Mouse (Mus musculus) liver, embryonic 14.5 days (tissue): ENCODE results near the gene Tomm40. TPM values are rescaled to one million over a fixed set of nuclear protein-coding genes. Genes with fewer than 3 reads are reported as not detected.
"Not testable (repeated sequence)": the region's sequence is repeated elsewhere in the genome, so short reads cannot be mapped to it uniquely, and the experiment has no call there.

ENCODE experiments used
- ATAC-seq: fragments of 200-750 bp; cut with Nextera tagmentation; 2 replicates; pipeline ENCODE4 v1.8.0; 2017; ENCODE audit warnings: moderate number of reproducible peaks, mild to moderate bottlenecking, moderate library complexity; ENCODE audit not compliant: insufficient read depth
- DNase-seq, 3 experiments: peaks; one replicate each; pipeline ENCODE4 v3.0.0-alpha.2; 2012 to 2013; ENCODE audit warnings: low read depth in 3 of 3, low spot score in 3 of 3
- H3K27ac ChIP-seq: fragments of 300-500 bp; sonication (generic); 2 replicates; pipeline ENCODE4 v1.5.1; 2014; ENCODE audit warnings: moderate library complexity, mild to moderate bottlenecking, control low read depth, inconsistent platforms
- H3K27me3 ChIP-seq: fragments of 300-500 bp; sonication (generic); 2 replicates; pipeline ENCODE4 v1.6.1; 2014; ENCODE audit warnings: mild to moderate bottlenecking, low read length, moderate library complexity; ENCODE audit not compliant: control insufficient read depth, insufficient read depth
- H3K36me3 ChIP-seq: fragments of 300-500 bp; sonication (generic); replicated peaks from 2 replicates; pipeline ENCODE4 v1.6.1; 2014; ENCODE audit warnings: low read depth; ENCODE audit not compliant: control insufficient read depth, insufficient read depth
- H3K4me1 ChIP-seq, 2 experiments: fragments of 200-500 bp in 1 of 2; fragments of 300-500 bp in 1 of 2; sonication (generic) in 1 of 2; replicated peaks; 2 replicates each; pipeline ENCODE4 v1.6.1; 2012 to 2014; ENCODE audit warnings: antibody characterized with exemption in 1 of 2, inconsistent platforms in 1 of 2, low read length in 1 of 2; ENCODE audit not compliant: control insufficient read depth in 2 of 2, insufficient read depth in 2 of 2
- H3K4me2 ChIP-seq: fragments of 300-500 bp; sonication (generic); 2 replicates; pipeline ENCODE4 v1.6.1; 2014; ENCODE audit warnings: low read depth, mild to moderate bottlenecking, control low read depth, moderate library complexity
- H3K4me3 ChIP-seq, 2 experiments: fragments of 200-500 bp in 1 of 2; fragments of 300-500 bp in 1 of 2; sonication (generic) in 1 of 2; 2 replicates each; pipeline ENCODE4 v1.5.1; 2012 to 2014; ENCODE audit warnings: low read depth in 2 of 2, low read length in 2 of 2, mild to moderate bottlenecking in 2 of 2, control low read depth in 1 of 2, inconsistent platforms in 1 of 2, moderate library complexity in 1 of 2; ENCODE audit not compliant: insufficient read depth in 1 of 2
- H3K9ac ChIP-seq: fragments of 300-500 bp; sonication (generic); replicated peaks from 2 replicates; pipeline ENCODE4 v1.6.1; 2014; ENCODE audit warnings: mild to moderate bottlenecking, control low read depth, moderate library complexity
- H3K9me3 ChIP-seq: fragments of 300-500 bp; sonication (generic); 2 replicates; pipeline ENCODE4 v1.6.1; 2016; ENCODE audit warnings: low read length, mixed read lengths; ENCODE audit not compliant: control insufficient read depth
- CTCF ChIP-seq: IDR thresholded peaks from 2 replicates; pipeline ENCODE4 v1.5.1; 2016; ENCODE audit warnings: antibody characterized with exemption, low read depth, control low read depth
- EP300 ChIP-seq: IDR thresholded peaks from 2 replicates; pipeline ENCODE4 v1.6.1; 2016; ENCODE audit warnings: antibody characterized with exemption, low read depth
- WGBS: fragments of 180-500 bp; shearing (Covaris S2); extraction: QIAGEN DNeasy Blood & Tissue Kit; methylation state at CpG from one replicate; pipeline ENCODE4 v1.1.7; 2014; ENCODE audit not compliant: insufficient replicate concordance; 5-methylcytosine and 5-hydroxymethylcytosine counted together
- polyA plus RNA-seq, 2 experiments: library from polyadenylated mRNA; depleted of rRNA in 1 of 2; stranded (reverse) in 1 of 2; unstranded in 1 of 2; fragments of >200 nt; fragmentation: Nextera tagmentation in 1 of 2; extraction: Ambion mirVana in 1 of 2; gene quantifications; 2 replicates each; pipeline versions ENCODE4 v1.2.1 to v1.2.3; 2012 to 2014

Gene Tomm40
- polyA plus RNA-seq, 2 experiments, result 57.3 to 58.2 TPM

DNA sequence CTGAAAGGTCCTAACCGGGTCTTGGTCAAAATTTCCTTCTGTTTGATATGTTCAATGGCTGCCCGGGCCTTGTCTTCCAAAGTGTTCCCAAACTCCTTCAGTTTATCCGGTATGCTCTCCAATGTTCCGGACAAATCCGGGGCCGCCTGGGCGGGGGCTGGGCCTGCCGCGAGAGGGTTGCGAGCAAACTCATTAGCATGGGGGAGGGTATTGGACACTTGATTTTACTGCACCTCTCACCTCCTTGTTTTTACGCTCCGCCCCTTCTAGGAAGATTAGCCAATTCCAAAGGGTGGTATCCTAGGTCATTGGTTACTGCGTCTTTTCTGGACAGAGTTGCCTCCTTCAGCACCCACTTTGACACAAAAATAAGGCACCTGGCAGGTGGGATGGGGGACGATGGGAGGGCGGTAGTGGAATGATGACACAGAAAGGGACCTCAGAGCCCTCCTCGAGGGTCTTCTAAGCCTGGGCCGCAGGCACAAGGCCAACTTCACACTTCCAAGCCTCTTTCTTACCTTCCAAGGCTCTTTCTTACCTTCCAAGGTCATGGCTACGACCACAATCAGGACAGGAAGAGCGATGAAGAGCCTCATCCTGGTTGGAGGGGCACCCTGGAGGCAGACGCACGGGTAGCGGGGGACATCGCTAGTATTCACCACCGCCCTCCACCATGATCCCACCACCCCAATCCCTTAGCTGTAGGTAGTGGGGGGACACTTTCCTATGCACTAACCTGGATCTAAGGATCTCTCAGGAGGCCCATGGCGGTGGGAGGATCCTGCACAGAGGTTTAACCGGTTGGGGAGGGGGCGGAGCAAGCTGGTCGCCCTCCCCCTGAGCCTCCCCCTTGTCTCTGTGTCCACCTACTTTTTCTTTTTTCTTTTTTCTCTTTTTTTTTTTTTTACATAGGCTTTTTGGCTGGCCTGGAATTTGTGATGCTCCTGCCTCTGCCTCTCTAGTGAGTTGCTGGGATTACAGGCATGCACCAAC, 23.1 kb downstream of the Tomm40 start, which contains the start of gene Apoc1:
TSS of gene Apoc1 (minus strand) at position 788 of the 993 bp plus-strand sequence.
- no peak for DNase-seq
- Histone ChIP-seq H3K27me3 (no peaks in the 10 kb centered on the region), H3K9ac (no peak within 1 kb of the TSS), H3K36me3 (peaks cover 4% of the 10 kb centered on the region), H3K4me1 (peaks cover 12 to 42% of the 10 kb centered on the region in 2 experiments), H3K9me3 (no peaks in the 10 kb centered on the region), H3K4me3 (peak within 1 kb of the TSS; percentile 29 to 37), H3K4me2 (peak within 1 kb of the TSS; percentile 44), H3K27ac (peak within 1 kb of the TSS; percentile 60)
- 61% methylated on average over 28 of the region's 28 CpGs for WGBS
- peak; percentile 5; the same call in 1 of the 2 replicates for ATAC-seq
- no peak for TF ChIP-seq EP300
- no peak for TF ChIP-seq CTCF

DNA sequence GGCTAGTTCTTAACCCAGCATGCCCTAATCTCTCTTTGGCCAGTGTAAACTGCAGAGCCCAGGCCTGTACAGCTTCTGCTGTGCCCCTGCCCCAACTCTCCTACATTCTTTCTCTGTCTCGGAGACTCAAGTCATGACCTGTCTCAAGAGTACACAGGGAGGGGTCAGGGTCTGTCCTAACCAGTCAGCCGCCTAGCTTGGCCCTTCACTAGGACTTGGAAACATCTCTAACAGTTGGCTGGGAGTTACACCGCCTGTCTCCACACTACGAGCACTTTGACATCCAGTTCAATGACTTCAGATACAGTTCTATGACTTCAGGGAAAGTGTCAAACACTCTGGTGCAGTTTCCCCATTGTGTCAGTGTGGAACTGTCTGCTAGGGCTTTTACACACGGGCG, 23.8 kb downstream of the Tomm40 start:
- Histone ChIP-seq H3K4me2 (peak overlapping the region; percentile 31), H3K27me3 (no peaks in the 10 kb centered on the region), H3K9ac (no peak overlapping the region), H3K9me3 (no peaks in the 10 kb centered on the region), H3K27ac (no peak overlapping the region), H3K4me3 (peak overlapping the region; percentile 3 to 4; a peak in 2 of 4 replicates), H3K36me3 (no peaks in the 10 kb centered on the region; the same call in 1 of the 2 replicates), H3K4me1 (peaks cover 12 to 48% of the 10 kb centered on the region in 2 experiments)
- ATAC-seq (no peak), DNase-seq (no peak)
- TF ChIP-seq CTCF, result no peak
- no peak for TF ChIP-seq EP300
- 63% methylated on average over 6 of the region's 6 CpGs for WGBS

DNA sequence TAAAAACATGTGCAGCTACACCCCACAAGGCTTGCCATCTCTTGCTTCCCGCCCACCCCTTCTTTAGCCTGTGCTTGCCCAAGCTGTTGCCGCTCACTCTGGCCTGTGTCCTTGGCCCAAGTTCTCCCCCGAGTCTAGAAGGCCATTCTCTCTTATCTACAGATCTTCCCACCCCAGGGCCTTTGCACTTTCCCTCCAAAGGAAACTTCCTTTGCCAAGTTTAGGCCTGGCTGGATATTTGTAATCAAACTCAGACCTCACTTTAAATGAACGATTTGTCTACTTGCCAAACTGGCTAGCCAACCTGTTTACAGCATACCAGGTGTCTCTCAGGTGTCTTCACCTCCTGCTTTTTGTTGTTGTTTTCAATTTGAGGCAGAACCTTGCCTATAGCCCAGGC, 24.4 kb downstream of the Tomm40 start:
- no peak for TF ChIP-seq CTCF
- TF ChIP-seq EP300, result no peak
- no peak overlapping the region for H3K4me3 ChIP-seq
- peaks cover 12 to 45% of the 10 kb centered on the region in 2 experiments for H3K4me1 ChIP-seq
- WGBS, result 66% methylated on average over 4 of the region's 4 CpGs
- no peak overlapping the region for H3K9ac ChIP-seq
- no peaks in the 10 kb centered on the region for H3K36me3 ChIP-seq
- no peak overlapping the region for H3K27ac ChIP-seq
- no peak for DNase-seq
- no peak for ATAC-seq
- no peaks in the 10 kb centered on the region for H3K27me3 ChIP-seq
- H3K4me2 ChIP-seq, result no peak overlapping the region
- no peaks in the 10 kb centered on the region for H3K9me3 ChIP-seq

DNA sequence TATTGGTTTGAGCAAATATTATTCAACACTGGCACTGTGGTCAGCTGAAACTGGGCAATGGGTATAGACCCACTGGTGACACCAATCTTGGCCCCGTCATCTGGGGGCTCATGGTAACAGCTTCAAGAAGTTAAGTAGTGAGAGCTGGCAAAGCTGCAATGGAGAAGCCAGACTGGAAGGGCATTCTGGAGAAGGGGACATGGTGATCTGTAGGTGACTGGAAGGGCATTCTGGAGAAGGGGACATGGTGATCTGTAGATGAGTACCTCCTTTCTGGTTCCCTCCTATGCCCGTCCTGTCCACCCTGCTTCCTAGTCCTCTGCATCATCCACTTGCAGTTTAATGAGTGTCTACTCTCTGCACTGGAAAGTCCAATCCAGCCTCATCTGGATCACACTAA, 26.6 kb downstream of the Tomm40 start:
- peaks cover 0 to 34% of the 10 kb centered on the region in 2 experiments; a peak in 3 of 4 replicates for H3K4me1 ChIP-seq
- H3K4me3 ChIP-seq, result no peak overlapping the region
- H3K36me3 ChIP-seq, result no peaks in the 10 kb centered on the region
- ATAC-seq (no peak), DNase-seq (no peak)
- H3K27ac ChIP-seq, result no peak overlapping the region
- TF ChIP-seq CTCF (no peak), EP300 (no peak)
- H3K9me3 ChIP-seq, result no peaks in the 10 kb centered on the region
- H3K9ac ChIP-seq, result no peak overlapping the region
- no peaks in the 10 kb centered on the region for H3K27me3 ChIP-seq
- 69% methylated on average over 2 of the region's 2 CpGs for WGBS
- no peak overlapping the region for H3K4me2 ChIP-seq

DNA sequence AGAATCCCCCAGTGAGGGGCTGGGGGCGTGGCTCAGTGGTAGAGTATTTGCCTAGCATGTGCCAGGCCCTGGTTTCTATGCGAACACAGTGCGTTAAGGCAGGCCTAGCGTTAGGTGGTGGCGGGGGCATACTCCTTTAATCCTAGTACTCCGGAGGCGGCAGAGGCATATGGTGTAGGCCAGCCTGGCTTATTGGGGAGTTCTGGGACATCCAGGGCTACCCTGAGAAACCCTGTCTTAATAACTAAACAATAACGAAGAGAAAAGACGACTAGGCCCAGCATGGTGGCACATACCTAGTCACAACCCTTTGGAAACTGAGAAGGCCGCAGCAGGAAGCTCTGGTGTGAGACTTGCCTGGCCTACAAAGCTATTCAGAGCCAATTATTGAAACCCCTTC, 27.1 kb downstream of the Tomm40 start:
- no peak for ATAC-seq
- H3K9ac ChIP-seq, result no peak overlapping the region
- WGBS, result 82% methylated on average over 10 of the region's 10 CpGs

DNA sequence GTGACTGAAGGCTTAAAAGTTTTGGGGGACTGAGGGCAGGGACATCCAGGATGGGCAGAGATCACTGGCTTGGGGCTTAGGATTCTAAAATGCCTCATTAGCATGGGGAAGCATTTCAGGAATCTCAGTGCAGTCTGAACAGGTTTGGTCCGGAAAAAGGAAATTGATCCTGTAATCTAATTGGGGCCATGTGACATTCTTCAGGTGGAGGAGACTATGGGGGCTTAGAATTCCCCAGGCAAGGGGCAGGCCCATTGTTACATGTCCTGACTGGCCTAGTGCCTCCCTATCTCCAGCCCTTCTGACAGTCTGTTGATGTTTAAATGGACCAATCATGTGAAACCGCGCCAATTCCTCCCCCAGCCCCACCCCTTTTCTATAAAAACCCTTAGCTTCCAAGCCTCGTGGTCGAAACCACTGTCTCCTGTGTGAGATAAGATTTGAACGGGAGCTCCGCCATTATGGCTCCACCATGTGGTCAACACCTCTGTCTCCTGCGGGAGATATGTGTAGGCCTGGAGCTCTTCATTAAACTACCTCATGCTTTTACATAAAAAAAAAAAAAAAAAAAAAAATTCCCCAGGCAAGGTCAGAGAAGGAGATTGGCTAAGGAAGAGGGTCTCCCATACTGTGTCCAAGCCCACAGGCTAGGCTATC, 28.2 kb downstream of the Tomm40 start:
- H3K27me3 ChIP-seq, H3K9ac ChIP-seq, DNase-seq, H3K4me3 ChIP-seq, H3K36me3 ChIP-seq, H3K9me3 ChIP-seq, H3K27ac ChIP-seq, H3K4me2 ChIP-seq: not testable (repeated sequence)
- ATAC-seq, result peak; percentile 51
- peaks cover 0 to 32% of the 10 kb centered on the region in 2 experiments; a peak in 3 of 4 replicates for H3K4me1 ChIP-seq
- 30% methylated on average over 8 of the region's 8 CpGs for WGBS

More for the DNA sequence above, 27.1 kb downstream of the Tomm40 start:
- no peak overlapping the region for H3K4me2 ChIP-seq
- H3K36me3 ChIP-seq, result no peaks in the 10 kb centered on the region
- peaks cover 0 to 35% of the 10 kb centered on the region in 2 experiments; a peak in 3 of 4 replicates for H3K4me1 ChIP-seq
- TF ChIP-seq CTCF, result no peak
- TF ChIP-seq EP300, result no peak
- H3K4me3 ChIP-seq, result no peak overlapping the region
- H3K27ac ChIP-seq, result no peak overlapping the region
- no peaks in the 10 kb centered on the region for H3K27me3 ChIP-seq
- DNase-seq, result no peak
- no peaks in the 10 kb centered on the region for H3K9me3 ChIP-seq
